Mouse (Mus musculus) gastrocnemius, postnatal 10 days (tissue): ENCODE data around the gene Ajm1. TPM values are rescaled to one million over a fixed set of nuclear protein-coding genes. Genes with fewer than 3 reads are reported as not detected.
"Not testable (repeated sequence)": the region's sequence is repeated elsewhere in the genome, so short reads cannot be mapped to it uniquely, and the experiment has no call there.

Experiments
- DNase-seq: peaks from one replicate; pipeline ENCODE4 v3.0.0; 2021; ENCODE audit warnings: mixed read lengths
- total RNA-seq, 2 experiments: library from RNA; stranded (reverse); gene quantifications; 2 replicates each; pipeline ENCODE4 v1.2.3; 2021

The Ajm1 gene
- total RNA-seq, 2 experiments from 2014 or later = 0.14 to 0.38 TPM

GRCm38 (mm10) chr2:25565741-25566140 is 15.8 kb downstream of the Ajm1 start:
- DNase-seq = no peak

GRCm38 (mm10) chr2:25561946-25562345 is 19.6 kb downstream of the Ajm1 start:
- DNase-seq = no peak

GRCm38 (mm10) chr2:25560551-25560950 is 21.0 kb downstream of the Ajm1 start:
- DNase-seq = no peak

- DNase-seq = no peak
Measured at GRCm38 (mm10) chr2:25558774-25559173, 22.8 kb downstream of the Ajm1 start.

GRCm38 (mm10) chr2:25557964-25558360 is 23.6 kb downstream of the Ajm1 start:
- DNase-seq = no peak

- peak; percentile 95 for DNase-seq
Measured at GRCm38 (mm10) chr2:25557221-25557963, 24.2 kb downstream of the Ajm1 start, which contains the start of gene Edf1. Gene Edf1 (plus strand): TSS chr2:25557847.

GRCm38 (mm10) chr2:25556296-25556695 is 25.3 kb downstream of the Ajm1 start:
- no peak for DNase-seq

GRCm38 (mm10) chr2:25555479-25555878 is 26.1 kb downstream of the Ajm1 start:
- not testable (repeated sequence) for DNase-seq

GRCm38 (mm10) chr2:25553171-25553786 is 28.3 kb downstream of the Ajm1 start:
- not testable (repeated sequence) for DNase-seq

GRCm38 (mm10) chr2:25551186-25551585 is 30.4 kb downstream of the Ajm1 start:
- no peak for DNase-seq

- DNase-seq = no peak
Measured at GRCm38 (mm10) chr2:25549021-25549991, 32.3 kb downstream of the Ajm1 start.

GRCm38 (mm10) chr2:25546811-25547491 is 34.6 kb downstream of the Ajm1 start, which contains the start of gene Traf2:
Gene Traf2 (minus strand): TSS chr2:25546940.
- DNase-seq = peak; percentile 97

GRCm38 (mm10) chr2:25545996-25546810 is 35.4 kb downstream of the Ajm1 start:
- DNase-seq = no peak

- DNase-seq = no peak
Measured at GRCm38 (mm10) chr2:25541644-25542367, 39.8 kb downstream of the Ajm1 start.

- DNase-seq = no peak
Measured at GRCm38 (mm10) chr2:25540541-25540948, 41.0 kb downstream of the Ajm1 start.

GRCm38 (mm10) chr2:25536531-25536930 is 45.0 kb downstream of the Ajm1 start:
- no peak for DNase-seq

- DNase-seq = no peak
Measured at GRCm38 (mm10) chr2:25534866-25535182, 46.7 kb downstream of the Ajm1 start.

GRCm38 (mm10) chr2:25534178-25534865 is 47.2 kb downstream of the Ajm1 start:
- peak; percentile 87 for DNase-seq

- no peak for DNase-seq
Measured at GRCm38 (mm10) chr2:25533707-25534106, 47.9 kb downstream of the Ajm1 start.
